Mouse (Mus musculus) intestine, embryonic 15.5 days (tissue): ENCODE data around the gene Sox12. TPM values are rescaled to one million over a fixed set of nuclear protein-coding genes. Genes with fewer than 3 reads are reported as not detected.
A peak's percentile ranks its signal among the peaks of the same experiment; 100 is the strongest.
"Not testable (repeated sequence)": the region's sequence is repeated elsewhere in the genome, so short reads cannot be mapped to it uniquely, and the experiment has no call there.

Experiments
- ATAC-seq: fragments of 200-750 bp; cut with Nextera tagmentation; 2 replicates; pipeline ENCODE4 v1.8.0; 2017; ENCODE audit warnings: moderate TSS enrichment, moderate library complexity
- H3K27ac ChIP-seq: fragments of 300-500 bp; sonication (generic); 2 replicates; pipeline ENCODE4 v1.5.1; 2015; ENCODE audit warnings: mild to moderate bottlenecking, inconsistent platforms
- H3K27me3 ChIP-seq: fragments of 300-500 bp; sonication (generic); replicated peaks from 2 replicates; pipeline ENCODE4 v1.6.1; 2015; ENCODE audit warnings: inconsistent platforms
- H3K36me3 ChIP-seq: fragments of 300-500 bp; sonication (generic); 2 replicates; pipeline ENCODE4 v1.6.1; 2015; ENCODE audit warnings: inconsistent platforms
- H3K4me1 ChIP-seq: fragments of 300-500 bp; sonication (generic); replicated peaks from 2 replicates; pipeline ENCODE4 v1.6.1; 2015; ENCODE audit warnings: inconsistent platforms
- H3K4me2 ChIP-seq: fragments of 300-500 bp; sonication (generic); replicated peaks from 2 replicates; pipeline ENCODE4 v1.6.1; 2015; ENCODE audit warnings: mild to moderate bottlenecking, inconsistent platforms
- H3K4me3 ChIP-seq: fragments of 300-500 bp; sonication (generic); replicated peaks from 2 replicates; pipeline ENCODE4 v1.5.1; 2015; ENCODE audit warnings: inconsistent platforms
- H3K9ac ChIP-seq: fragments of 300-500 bp; sonication (generic); 2 replicates; pipeline ENCODE4 v1.6.1; 2015; ENCODE audit warnings: inconsistent platforms
- H3K9me3 ChIP-seq: fragments of 300-500 bp; sonication (generic); 2 replicates; pipeline ENCODE4 v1.6.1; 2016; ENCODE audit warnings: inconsistent platforms
- WGBS: fragments of 180-500 bp; shearing (Covaris S2); methylation state at CpG from one replicate; pipeline ENCODE4 v1.1.7; 2015; 5-methylcytosine and 5-hydroxymethylcytosine counted together
- polyA plus RNA-seq: library from polyadenylated mRNA; unstranded; fragments of >200 nt; fragmentation: Nextera tagmentation; extraction: Ambion mirVana; gene quantifications from 2 replicates; pipeline ENCODE4 v1.2.1, GENCODE M21; 2015

Gene Sox12
- polyA plus RNA-seq, 1 experiment from 2014 or later, result 5.4 TPM

DNA sequence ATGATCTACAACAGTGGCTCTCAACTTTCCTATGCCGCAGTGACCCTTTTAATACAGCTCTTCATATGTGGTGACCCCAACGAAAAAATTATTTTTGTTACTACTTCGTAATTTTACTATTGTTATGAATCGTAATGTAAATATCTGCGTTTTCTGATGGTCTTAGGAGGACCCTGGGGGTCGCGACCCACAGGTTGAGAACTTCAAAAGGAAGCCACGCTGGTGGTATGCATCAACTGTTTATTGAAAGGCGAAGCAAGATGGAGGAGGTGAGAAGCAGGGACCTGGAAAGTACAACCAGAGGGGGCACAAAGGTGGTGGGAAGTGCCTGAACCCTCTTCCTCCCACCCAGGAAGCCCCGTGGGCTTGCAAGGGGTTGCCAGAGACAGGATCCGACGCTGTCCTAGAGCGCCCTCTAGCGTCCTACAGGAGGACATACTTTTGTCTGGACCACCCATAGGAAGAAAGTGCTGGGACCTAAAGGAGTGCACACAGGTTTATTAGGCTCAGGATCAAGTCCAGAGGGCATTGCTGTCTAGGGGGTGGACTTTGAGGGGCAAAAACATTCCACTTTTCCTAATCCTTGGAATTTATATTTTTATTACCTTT lies 29.2 kb downstream of the Sox12 start:
- H3K4me3 ChIP-seq, result no peak overlapping the region
- no peaks in the 10 kb centered on the region for H3K36me3 ChIP-seq
- WGBS, result 30% methylated on average over 14 of the region's 14 CpGs
- H3K27ac ChIP-seq, result no peak overlapping the region
- H3K27me3 ChIP-seq, result no peaks in the 10 kb centered on the region
- ATAC-seq, result 0 out of 2 replicates have a peak, but pooled peaks have one; percentile 26
- H3K4me1 ChIP-seq, result 0 out of 2 replicates have a peak, but pooled peaks cover 3% of the 10 kb centered on the region
- H3K4me2 ChIP-seq, result no peak overlapping the region; the same call in 1 of the 2 replicates
- no peak overlapping the region for H3K9ac ChIP-seq
- no peaks in the 10 kb centered on the region for H3K9me3 ChIP-seq

DNA sequence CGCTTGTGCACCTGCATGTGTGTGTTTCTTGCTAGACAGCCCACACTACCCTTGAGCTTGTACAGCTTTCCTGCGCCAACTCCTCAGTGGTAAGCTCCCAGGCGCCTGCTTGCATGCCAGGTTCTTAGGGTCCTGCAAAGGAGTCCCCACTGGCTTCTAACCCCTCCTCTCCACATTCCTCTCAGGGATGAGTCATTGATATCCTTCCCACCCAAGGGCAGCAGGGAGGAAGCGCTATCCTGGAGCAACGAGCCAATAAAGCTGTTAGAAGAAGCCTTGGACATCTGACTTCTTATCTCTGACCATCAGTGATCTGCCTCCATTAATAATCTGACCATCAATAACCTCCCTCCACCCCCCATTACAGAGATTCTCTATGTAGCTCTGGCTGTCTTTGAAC lies 29.9 kb downstream of the Sox12 start:
- 65% methylated on average over 5 of the region's 5 CpGs for WGBS
- no peaks in the 10 kb centered on the region for H3K9me3 ChIP-seq
- no peak overlapping the region for H3K27ac ChIP-seq
- no peaks in the 10 kb centered on the region for H3K27me3 ChIP-seq
- no peak overlapping the region for H3K4me3 ChIP-seq
- 0 out of 2 replicates have a peak, but pooled peaks cover 5% of the 10 kb centered on the region for H3K4me1 ChIP-seq
- no peaks in the 10 kb centered on the region for H3K36me3 ChIP-seq
- no peak overlapping the region for H3K4me2 ChIP-seq
- ATAC-seq, result no peak
- no peak overlapping the region for H3K9ac ChIP-seq

DNA sequence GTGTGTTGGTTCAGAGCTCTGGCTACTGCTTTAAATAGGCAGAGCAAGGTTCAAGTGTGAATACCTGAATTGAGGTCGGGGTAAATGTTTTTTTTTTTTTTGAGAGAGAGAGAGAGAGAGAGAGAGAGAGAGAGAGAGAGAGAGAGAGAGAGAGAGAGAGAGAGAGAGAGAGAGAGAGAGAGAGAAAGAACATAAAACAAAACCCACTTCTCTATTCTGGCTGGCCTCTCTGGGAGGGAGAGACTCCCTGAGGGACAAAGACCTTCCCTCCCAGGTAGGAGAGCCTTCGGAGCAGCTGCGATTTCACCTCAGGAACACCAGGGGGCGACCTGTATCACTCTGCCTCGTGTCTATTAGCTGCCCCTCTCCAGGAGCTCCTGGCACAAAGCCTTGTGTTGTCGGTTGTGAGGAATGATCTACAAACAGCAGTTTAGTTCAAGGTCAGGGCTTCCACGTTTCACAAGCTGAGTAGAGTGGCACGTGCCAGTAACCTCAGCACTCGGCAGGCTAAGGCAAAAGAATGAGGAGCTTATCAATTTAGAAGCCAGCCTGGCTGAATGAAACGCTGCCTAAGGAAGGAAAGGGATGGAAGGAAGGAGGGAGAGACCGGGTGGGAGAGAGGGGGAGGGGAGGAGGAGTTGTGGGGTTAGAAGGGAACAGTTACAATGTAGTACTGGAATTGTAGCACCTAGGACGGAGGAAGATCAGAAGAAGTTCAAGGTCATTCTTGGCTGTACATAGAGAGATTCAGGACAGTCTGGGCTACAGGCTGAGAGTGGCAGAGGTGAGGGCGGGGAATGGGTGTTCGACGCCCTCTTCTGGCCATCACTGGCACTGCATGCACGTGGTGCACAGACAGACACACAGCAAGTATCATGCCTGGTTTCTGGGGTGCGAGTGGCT lies 34.4 kb downstream of the Sox12 start:
- Histone ChIP-seq H3K4me2 (peak overlapping the region; percentile 51), H3K4me1 (peaks cover 16% of the 10 kb centered on the region), H3K4me3 (no peak overlapping the region), H3K36me3 (no peaks in the 10 kb centered on the region), H3K27ac (peak overlapping the region; percentile 29; the same call in 1 of the 2 replicates), H3K9ac (no peak overlapping the region), H3K27me3 (no peaks in the 10 kb centered on the region), H3K9me3 (no peaks in the 10 kb centered on the region)
- 8% methylated on average over 17 of the region's 17 CpGs for WGBS
- peak; percentile 66 for ATAC-seq

DNA sequence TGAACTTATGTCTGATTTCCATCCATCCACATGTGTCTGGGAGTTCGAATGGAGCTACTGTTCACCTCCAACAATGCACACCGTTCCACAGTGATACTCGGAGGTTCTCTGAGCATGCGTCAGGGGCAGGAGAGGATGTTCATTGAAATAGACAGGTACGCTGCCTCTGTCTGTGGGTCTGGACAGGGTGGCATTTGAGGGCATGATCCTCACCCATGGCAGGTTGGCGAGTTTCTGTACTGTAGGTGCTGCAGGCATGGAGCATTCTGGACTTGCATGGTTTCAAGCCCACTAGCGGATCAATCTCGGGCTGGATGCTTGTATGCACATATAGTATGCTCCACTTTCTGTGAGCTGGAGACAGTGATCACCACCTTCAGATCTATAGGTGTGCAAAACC lies 36.7 kb downstream of the Sox12 start:
- no peaks in the 10 kb centered on the region for H3K27me3 ChIP-seq
- WGBS, result 87% methylated on average over 8 of the region's 8 CpGs
- no peaks in the 10 kb centered on the region for H3K9me3 ChIP-seq
- H3K4me1 ChIP-seq, result peaks cover 16% of the 10 kb centered on the region
- no peaks in the 10 kb centered on the region for H3K36me3 ChIP-seq
- no peak for ATAC-seq
- H3K9ac ChIP-seq, result no peak overlapping the region
- H3K4me3 ChIP-seq, result no peak overlapping the region
- H3K4me2 ChIP-seq, result no peak overlapping the region
- H3K27ac ChIP-seq, result no peak overlapping the region

DNA sequence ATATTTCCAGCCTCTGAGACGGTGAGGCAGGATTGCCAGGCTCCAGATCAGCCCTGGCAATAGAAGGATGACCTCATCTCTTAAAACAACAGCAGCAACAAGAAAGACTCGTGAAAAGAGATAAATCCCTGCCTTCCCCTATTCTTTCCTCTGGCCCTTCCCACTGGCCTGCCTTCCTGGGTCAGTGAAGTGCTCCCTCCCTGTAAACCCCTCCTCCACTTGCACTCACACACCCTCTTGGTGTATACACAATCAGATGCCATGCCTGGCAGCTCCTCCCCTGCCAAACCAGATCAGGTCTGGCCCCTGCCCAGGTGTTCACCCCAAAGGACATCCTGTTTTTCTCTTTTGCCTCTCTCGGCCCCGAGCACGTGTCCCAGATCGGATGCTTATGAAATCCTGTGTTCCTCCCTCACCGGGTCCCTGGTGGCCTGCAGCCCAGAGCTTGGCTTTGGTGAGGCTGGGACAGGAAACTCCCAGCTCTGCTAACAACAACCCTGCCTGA lies 37.5 kb downstream of the Sox12 start:
- H3K27me3 ChIP-seq, result no peaks in the 10 kb centered on the region
- no peak overlapping the region for H3K4me3 ChIP-seq
- no peaks in the 10 kb centered on the region for H3K36me3 ChIP-seq
- H3K9me3 ChIP-seq, result no peaks in the 10 kb centered on the region
- H3K27ac ChIP-seq, result peak overlapping the region; percentile 44; the same call in 1 of the 2 replicates
- peak; percentile 41 for ATAC-seq
- no peak overlapping the region for H3K4me2 ChIP-seq
- peaks cover 16% of the 10 kb centered on the region for H3K4me1 ChIP-seq
- H3K9ac ChIP-seq, result no peak overlapping the region
- 41% methylated on average over 7 of the region's 7 CpGs for WGBS

DNA sequence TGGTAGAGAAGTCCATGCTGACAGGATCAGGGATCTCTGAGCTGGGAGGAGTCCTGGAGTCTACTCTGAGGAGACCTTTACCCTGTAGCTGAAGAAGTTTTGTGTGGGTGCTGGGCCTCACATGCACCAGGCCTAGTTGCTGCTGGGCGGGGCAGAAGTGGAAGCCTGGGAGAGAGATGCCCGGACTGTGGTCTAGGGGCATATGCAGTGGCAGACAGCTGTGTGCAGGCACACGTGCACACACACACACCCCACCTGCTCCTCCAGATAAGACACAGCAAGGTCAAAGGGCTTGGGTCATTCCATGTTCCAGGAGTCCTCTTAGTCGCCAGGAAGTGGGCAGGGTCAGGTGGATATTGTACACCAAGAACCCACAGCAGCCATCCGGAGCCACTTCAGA lies 38.2 kb downstream of the Sox12 start:
- Histone ChIP-seq H3K9ac (no peak overlapping the region), H3K36me3 (no peaks in the 10 kb centered on the region), H3K4me3 (no peak overlapping the region), H3K4me1 (peaks cover 16% of the 10 kb centered on the region), H3K27me3 (no peaks in the 10 kb centered on the region), H3K27ac (peak overlapping the region; percentile 44), H3K4me2 (no peak overlapping the region), H3K9me3 (no peaks in the 10 kb centered on the region)
- 40% methylated on average over 5 of the region's 5 CpGs for WGBS
- peak; percentile 85 for ATAC-seq

DNA sequence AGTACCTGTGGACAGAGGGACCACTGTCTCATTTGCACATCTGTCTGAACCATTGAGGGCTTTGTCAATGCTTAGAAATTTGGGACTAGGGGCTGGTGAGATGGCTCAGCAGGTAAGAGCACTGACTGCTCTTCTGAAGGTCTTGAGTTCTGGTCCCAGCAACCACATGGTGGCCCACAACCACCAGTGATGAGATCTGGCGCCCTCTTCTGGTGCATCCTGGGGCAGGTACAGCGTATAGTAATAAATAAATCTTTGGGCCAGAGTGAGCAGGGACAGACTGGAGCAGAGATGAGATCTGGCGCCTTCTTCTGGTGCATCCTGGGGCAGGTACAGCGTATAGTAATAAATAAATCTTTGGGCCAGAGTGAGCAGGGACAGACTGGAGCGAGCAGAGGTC lies 38.9 kb downstream of the Sox12 start:
- H3K9ac ChIP-seq, ATAC-seq, H3K27me3 ChIP-seq, H3K27ac ChIP-seq, H3K36me3 ChIP-seq, H3K9me3 ChIP-seq, H3K4me3 ChIP-seq, H3K4me2 ChIP-seq: not testable (repeated sequence)
- H3K4me1 ChIP-seq, result peaks cover 16% of the 10 kb centered on the region
- 76% methylated on average over 5 of the region's 5 CpGs for WGBS

DNA sequence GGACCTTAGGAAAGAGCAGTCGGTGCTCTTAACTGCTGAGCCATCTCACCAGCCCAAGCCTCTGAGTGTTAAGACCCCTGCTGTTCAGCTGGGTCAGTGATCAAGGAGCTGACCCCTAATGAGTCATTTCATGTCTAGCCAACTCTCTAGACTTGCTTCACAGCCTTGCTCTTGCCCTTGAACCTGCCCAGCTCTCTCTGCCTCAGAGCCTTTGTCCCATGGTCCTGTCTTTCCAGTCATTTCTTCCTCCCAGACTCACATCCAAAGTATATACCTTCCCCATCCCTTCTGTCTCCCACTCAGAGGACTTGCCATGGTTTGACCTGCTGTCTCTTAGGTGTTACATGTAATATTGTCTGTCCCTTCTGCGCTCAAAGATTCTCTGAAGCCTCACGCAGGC lies 40.6 kb downstream of the Sox12 start:
- Histone ChIP-seq H3K27me3 (no peaks in the 10 kb centered on the region), H3K4me1 (peaks cover 11% of the 10 kb centered on the region), H3K36me3 (no peaks in the 10 kb centered on the region), H3K9ac (no peak overlapping the region), H3K4me3 (no peak overlapping the region), H3K9me3 (no peaks in the 10 kb centered on the region), H3K27ac (no peak overlapping the region), H3K4me2 (no peak overlapping the region)
- ATAC-seq, result no peak
- WGBS, result 89% methylated on average over 3 of the region's 3 CpGs

DNA sequence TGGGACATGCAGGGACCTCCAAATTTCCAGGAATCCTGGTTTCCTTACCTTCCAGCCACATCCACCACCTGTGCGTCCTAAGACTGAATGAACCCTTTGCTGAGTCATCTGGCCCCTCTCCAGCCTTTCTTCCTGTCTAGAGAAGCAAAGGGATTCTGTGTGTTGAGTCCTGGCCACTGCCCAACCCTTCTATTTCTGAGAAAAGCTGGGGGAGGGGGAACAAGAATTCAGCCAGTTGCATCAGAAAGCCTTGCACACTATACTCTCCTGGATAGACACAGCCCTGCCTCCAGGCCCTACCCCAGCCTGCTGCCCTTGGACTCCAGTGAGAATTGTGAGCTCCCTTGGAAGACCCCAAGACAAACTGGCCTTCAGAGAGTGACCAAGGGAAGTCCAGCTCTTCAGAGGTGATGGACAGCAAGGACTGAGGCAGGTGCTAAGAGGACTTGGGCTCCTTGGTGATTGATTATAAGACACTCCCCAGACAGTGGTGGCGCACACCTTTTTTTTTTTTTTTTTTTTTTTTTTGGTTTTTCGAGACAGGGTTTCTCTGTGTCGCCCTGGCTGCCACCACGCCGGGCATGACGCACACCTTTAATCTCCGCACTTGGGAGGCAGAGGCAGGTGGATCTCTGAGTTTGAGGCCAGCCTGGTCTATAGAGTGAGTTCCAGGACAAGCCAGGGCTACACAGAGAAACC lies 47.9 kb downstream of the Sox12 start:
- H3K27ac ChIP-seq, result no peak overlapping the region

DNA sequence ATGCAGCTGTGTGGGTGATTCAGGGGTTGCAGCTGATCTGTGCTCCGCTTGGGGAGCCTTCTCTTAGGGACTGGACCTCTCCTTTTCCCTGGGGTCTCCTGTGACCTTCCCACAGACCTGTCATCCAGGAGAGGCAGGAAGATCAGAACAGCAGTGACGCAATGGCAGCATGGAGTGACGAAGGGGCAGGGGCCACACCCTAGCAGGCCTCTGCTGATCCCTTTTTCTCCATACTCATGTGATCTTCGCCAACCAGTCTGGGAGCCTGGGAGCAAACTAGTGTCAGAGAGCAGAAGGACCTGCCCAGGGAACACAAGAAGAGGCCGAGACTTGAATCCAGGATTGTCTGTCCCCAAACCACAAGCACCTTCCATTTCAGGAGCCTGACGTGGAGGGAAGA lies 48.7 kb downstream of the Sox12 start:
- Histone ChIP-seq H3K4me2 (no peak overlapping the region), H3K36me3 (no peaks in the 10 kb centered on the region), H3K9me3 (no peaks in the 10 kb centered on the region), H3K27me3 (no peaks in the 10 kb centered on the region), H3K4me3 (no peak overlapping the region), H3K4me1 (peaks cover 8% of the 10 kb centered on the region), H3K27ac (no peak overlapping the region), H3K9ac (no peak overlapping the region)
- ATAC-seq, result no peak
- 76% methylated on average over 6 of the region's 6 CpGs for WGBS

More for the DNA sequence above, 47.9 kb downstream of the Sox12 start:
- H3K4me2 ChIP-seq, result no peak overlapping the region
- H3K27me3 ChIP-seq, result no peaks in the 10 kb centered on the region
- no peaks in the 10 kb centered on the region for H3K36me3 ChIP-seq
- peaks cover 4% of the 10 kb centered on the region; the same call in 1 of the 2 replicates for H3K4me1 ChIP-seq
- H3K4me3 ChIP-seq, result no peak overlapping the region
- WGBS, result 79% methylated on average over 8 of the region's 8 CpGs
- H3K9me3 ChIP-seq, result no peaks in the 10 kb centered on the region
- ATAC-seq, result peak; percentile 72
- H3K9ac ChIP-seq, result no peak overlapping the region

DNA sequence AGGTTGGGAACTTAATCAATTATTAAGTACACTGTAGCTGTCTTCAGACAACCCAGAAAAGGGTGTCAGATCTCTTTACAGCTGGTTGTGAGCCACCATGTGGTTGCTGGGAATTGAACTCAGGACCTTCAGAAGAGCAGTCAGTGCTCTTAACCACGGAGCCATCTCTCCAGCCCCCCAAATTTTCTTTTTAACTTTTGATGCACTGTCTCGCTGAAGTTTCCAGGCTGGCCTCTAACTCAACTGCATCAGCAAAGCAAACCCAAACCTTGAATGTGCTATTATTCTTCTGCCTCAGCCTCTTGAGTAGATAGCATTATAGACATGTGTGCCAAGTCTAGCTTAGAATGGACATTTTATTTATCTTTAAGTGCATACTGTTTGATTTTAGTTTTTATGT lies 50.1 kb downstream of the Sox12 start:
- Histone ChIP-seq H3K4me3 (no peak overlapping the region), H3K9ac (no peak overlapping the region), H3K9me3 (no peaks in the 10 kb centered on the region), H3K27me3 (peaks cover 3% of the 10 kb centered on the region; the same call in 1 of the 2 replicates), H3K4me1 (peaks cover 18% of the 10 kb centered on the region), H3K36me3 (no peaks in the 10 kb centered on the region), H3K27ac (no peak overlapping the region), H3K4me2 (no peak overlapping the region)
- 80% methylated on average over 2 of the region's 2 CpGs for WGBS
- ATAC-seq, result no peak
